Mouse (Mus musculus) MEL (cell line): ENCODE data around the gene Itga10. TPM values are rescaled to one million over a fixed set of nuclear protein-coding genes. Genes with fewer than 3 reads are reported as not detected.
"Not testable (repeated sequence)": the region's sequence is repeated elsewhere in the genome, so short reads cannot be mapped to it uniquely, and the experiment has no call there.

Experiments
- DNase-seq: peaks from one replicate; pipeline ENCODE4 v3.0.0; 2011; ENCODE audit warnings: low read depth, low spot score
- H3K27ac ChIP-seq: 2 replicates; pipeline ENCODE4 v1.5.1; 2012; ENCODE audit warnings: low read depth, mild to moderate bottlenecking, control low read depth, low read length, moderate library complexity; ENCODE audit not compliant: control insufficient read depth
- H3K27me3 ChIP-seq, 2 experiments: fragments of 150-350 bp in 1 of 2; sonication (generic) in 1 of 2; 2 replicates each; pipeline ENCODE4 v1.6.1; 2012; ENCODE audit warnings: low read length in 2 of 2, mild to moderate bottlenecking in 2 of 2, improper control_type of control experiment in 1 of 2, moderate library complexity in 1 of 2; ENCODE audit not compliant: insufficient read depth in 2 of 2, control insufficient read depth in 1 of 2
- H3K36me3 ChIP-seq, 2 experiments: 2 replicates each; pipeline ENCODE4 v1.6.1; 2012 to 2014; ENCODE audit warnings: low read length in 2 of 2, improper control_type of control experiment in 1 of 2, inconsistent platforms in 1 of 2, mild to moderate bottlenecking in 1 of 2; ENCODE audit not compliant: insufficient read depth in 2 of 2, control insufficient read depth in 1 of 2
- H3K4me1 ChIP-seq, 2 experiments: fragments of 150-350 bp in 1 of 2; sonication (generic) in 1 of 2; 2 replicates each; pipeline ENCODE4 v1.6.1; 2012; ENCODE audit warnings: low read length in 2 of 2, improper control_type of control experiment in 1 of 2, mild to moderate bottlenecking in 1 of 2; ENCODE audit not compliant: insufficient read depth in 2 of 2, control insufficient read depth in 1 of 2
- H3K4me3 ChIP-seq, 2 experiments: fragments of 150-350 bp in 1 of 2; sonication (generic) in 1 of 2; 2 replicates each; pipeline ENCODE4 v1.5.1; 2012; ENCODE audit warnings: low read depth in 2 of 2, low read length in 2 of 2, mild to moderate bottlenecking in 2 of 2, moderate library complexity in 2 of 2, control low read depth in 1 of 2, improper control_type of control experiment in 1 of 2; ENCODE audit not compliant: control insufficient read depth in 1 of 2, insufficient read depth in 1 of 2
- H3K79me2 ChIP-seq: 2 replicates; pipeline ENCODE4 v1.6.1; 2012; ENCODE audit warnings: mild to moderate bottlenecking, low read length, moderate library complexity; ENCODE audit not compliant: control insufficient read depth, poor library complexity, insufficient read depth
- H3K9ac ChIP-seq: 2 replicates; pipeline ENCODE4 v1.6.1; 2012; ENCODE audit warnings: low read depth, mild to moderate bottlenecking, control low read depth, low read length, moderate library complexity; ENCODE audit not compliant: control insufficient read depth, poor library complexity, severe bottlenecking
- H3K9me3 ChIP-seq: fragments of 150-350 bp; sonication (generic); replicated peaks from 2 replicates; pipeline ENCODE4 v1.6.1; 2012; ENCODE audit warnings: mild to moderate bottlenecking, low read length, improper control_type of control experiment, moderate library complexity; ENCODE audit not compliant: insufficient read depth
- CHD2 ChIP-seq: IDR thresholded peaks from 2 replicates; pipeline ENCODE4 v1.6.1; 2011; ENCODE audit warnings: low read length, improper control_type of control experiment
- CTCF ChIP-seq, 3 experiments: IDR thresholded peaks in 2 of 3; conservative IDR thresholded peaks in 1 of 3; 2 replicates each; pipeline ENCODE4 v1.5.1; 2011 to 2012; ENCODE audit warnings: low read length in 3 of 3, low read depth in 2 of 3, mild to moderate bottlenecking in 2 of 3, improper control_type of control experiment in 1 of 3, inconsistent platforms in 1 of 3, mixed read lengths in 1 of 3, moderate library complexity in 1 of 3; ENCODE audit not compliant: control insufficient read depth in 1 of 3, insufficient read depth in 1 of 3, poor library complexity in 1 of 3, severe bottlenecking in 1 of 3
- E2F4 ChIP-seq: IDR thresholded peaks from 2 replicates; pipeline ENCODE4 v1.6.1; 2011; ENCODE audit warnings: low read depth, low read length, improper control_type of control experiment, borderline replicate concordance
- EP300 ChIP-seq, 2 experiments: IDR thresholded peaks; 2 replicates each; pipeline ENCODE4 v1.6.1; 2011; ENCODE audit warnings: improper control_type of control experiment in 2 of 2, low read length in 2 of 2, low read depth in 1 of 2, mild to moderate bottlenecking in 1 of 2
- GATA1 ChIP-seq: IDR thresholded peaks from 2 replicates; pipeline ENCODE4 v1.6.1; 2011; ENCODE audit warnings: low read depth, low read length, improper control_type of control experiment
- MAFK ChIP-seq: IDR thresholded peaks from 2 replicates; pipeline ENCODE4 v1.6.1; 2011; ENCODE audit warnings: low read depth, mild to moderate bottlenecking, low read length, improper control_type of control experiment, borderline replicate concordance
- MAZ ChIP-seq: IDR thresholded peaks from 2 replicates; pipeline ENCODE4 v1.6.1; 2012; ENCODE audit warnings: low read depth, mild to moderate bottlenecking, inconsistent platforms, low read length, improper control_type of control experiment
- MYB ChIP-seq: IDR thresholded peaks from 2 replicates; pipeline ENCODE4 v1.6.1; 2011; ENCODE audit warnings: mild to moderate bottlenecking, low read depth, low read length, improper control_type of control experiment
- POLR2AphosphoS2 ChIP-seq: IDR thresholded peaks from 2 replicates; pipeline ENCODE4 v1.6.1; 2011; ENCODE audit warnings: low read length, improper control_type of control experiment
- RAD21 ChIP-seq: IDR thresholded peaks from 2 replicates; pipeline ENCODE4 v1.6.1; 2011; ENCODE audit warnings: mild to moderate bottlenecking, low read depth, low read length, improper control_type of control experiment
- RCOR1 ChIP-seq: IDR thresholded peaks from 2 replicates; pipeline ENCODE4 v1.6.1; 2012; ENCODE audit warnings: low read depth, mild to moderate bottlenecking, inconsistent platforms, low read length, improper control_type of control experiment
- SIN3A ChIP-seq: IDR thresholded peaks from 2 replicates; pipeline ENCODE4 v1.6.1; 2012; ENCODE audit warnings: low read length, improper control_type of control experiment, inconsistent platforms
- SMC3 ChIP-seq: IDR thresholded peaks from 2 replicates; pipeline ENCODE4 v1.6.1; 2011; ENCODE audit warnings: low read depth, low read length, improper control_type of control experiment
- TBP ChIP-seq: IDR thresholded peaks from 2 replicates; pipeline ENCODE4 v1.8.0; 2011; ENCODE audit warnings: low read depth, low read length, improper control_type of control experiment
- USF1 ChIP-seq: IDR thresholded peaks from 2 replicates; pipeline ENCODE4 v1.6.1; 2014; ENCODE audit warnings: low read depth, mild to moderate bottlenecking, inconsistent platforms, low read length, improper control_type of control experiment, moderate library complexity
- ZC3H11A ChIP-seq: IDR thresholded peaks from 2 replicates; pipeline ENCODE4 v1.6.1; 2012; ENCODE audit warnings: low read depth, mild to moderate bottlenecking, inconsistent platforms, low read length, improper control_type of control experiment
- ZKSCAN1 ChIP-seq: IDR thresholded peaks from 2 replicates; pipeline ENCODE4 v1.6.1; 2012; ENCODE audit warnings: low read depth, mild to moderate bottlenecking, inconsistent platforms, low read length, improper control_type of control experiment, moderate library complexity
- ZNF384 ChIP-seq: IDR thresholded peaks from 2 replicates; pipeline ENCODE4 v1.6.1; 2012; ENCODE audit warnings: low read depth, mild to moderate bottlenecking, inconsistent platforms, low read length, improper control_type of control experiment
- polyA plus RNA-seq, 2 experiments: library from polyadenylated mRNA; stranded (reverse) in 1 of 2; unstranded in 1 of 2; fragments of >175 nt in 1 of 2; fragments of >200 nt in 1 of 2; gene quantifications; 2 replicates each; pipeline versions ENCODE4 v1.2.1 to v1.2.4; 2012; ENCODE audit warnings: low replicate concordance in 2 of 2, low read depth in 1 of 2; ENCODE audit not compliant: insufficient read length in 2 of 2, insufficient read depth in 1 of 2, missing spikeins in 1 of 2
- total RNA-seq: library from RNA; depleted of rRNA; stranded (reverse); fragments of 300-350 nt; gene quantifications from 2 replicates; pipeline ENCODE4 v1.2.3, GENCODE M21; 2012

Gene Itga10
- total and polyA plus RNA-seq, 3 experiments, result 1.0 to 2.9 TPM; not detected in 1

DNA sequence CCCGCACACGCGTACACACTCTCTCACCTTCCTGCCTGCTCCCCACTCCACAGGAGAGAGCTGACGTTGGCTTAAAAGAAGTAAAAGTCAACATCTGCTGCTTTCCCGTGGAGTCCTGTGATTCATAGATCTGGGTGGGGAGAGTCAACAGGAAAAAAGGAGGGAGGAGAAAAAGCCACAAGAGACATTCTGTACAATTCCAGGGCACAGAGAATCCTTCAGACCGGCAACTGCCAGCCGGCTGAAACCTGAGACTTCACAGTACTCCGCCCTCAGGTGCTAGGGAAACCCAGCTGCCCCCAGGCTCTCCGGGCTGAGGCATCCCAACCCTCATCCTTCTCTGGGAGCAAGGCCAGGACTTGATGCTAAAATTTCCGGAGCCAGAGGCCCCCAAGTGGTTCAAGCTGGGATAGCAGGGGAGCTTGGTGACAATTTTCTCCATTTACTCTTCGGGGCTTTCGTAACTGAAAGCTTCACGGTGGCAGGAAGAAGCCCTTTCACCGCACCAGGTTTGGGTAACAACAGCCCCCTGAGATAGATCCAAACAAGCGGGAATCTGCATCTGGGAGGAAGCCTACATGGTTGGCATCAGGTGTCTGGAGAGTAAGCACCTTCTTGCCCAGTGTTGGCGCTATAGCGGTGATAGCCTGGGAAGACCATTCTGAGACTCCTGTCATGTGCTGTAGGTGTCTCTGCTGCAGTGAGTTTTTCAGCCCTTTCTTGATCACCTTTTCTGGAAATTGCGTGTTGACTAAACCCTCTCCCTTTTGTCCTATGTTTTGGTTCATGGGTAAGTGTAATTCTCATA, 18.3 kb downstream of the Itga10 start (continued):
- peak; percentile 76 for TF ChIP-seq RAD21
- TF ChIP-seq MAZ, result no peak
- TF ChIP-seq RCOR1, result no peak
- 0 out of 2 replicates have a peak, but pooled peaks have one; percentile 10 for TF ChIP-seq USF1
- no peak for TF ChIP-seq ZKSCAN1
- no peak for TF ChIP-seq CHD2
- TF ChIP-seq MYB, result no peak

- H3K36me3 ChIP-seq, result peaks cover 0 to 10% of the 10 kb centered on the region in 2 experiments; a peak in 2 of 4 replicates
- peaks cover 2 to 14% of the 10 kb centered on the region in 2 experiments for H3K4me1 ChIP-seq
- peak; percentile 46 for DNase-seq
These were observed 20.5 kb downstream of the Itga10 start for GRCm38 (mm10) chr3:96665732-96666363.

GRCm38 (mm10) chr3:96666916-96667315, 21.5 kb downstream of the Itga10 start:
- no peak overlapping the region for H3K9ac ChIP-seq
- DNase-seq, result no peak
- TF ChIP-seq POLR2AphosphoS2, result no peak
- H3K36me3 ChIP-seq, result peaks cover 0 to 12% of the 10 kb centered on the region in 2 experiments; a peak in 2 of 4 replicates
- H3K27ac ChIP-seq, result no peak overlapping the region
- no peaks in the 10 kb centered on the region; the same call in 1 of the 2 replicates for H3K79me2 ChIP-seq
- no peak overlapping the region for H3K4me3 ChIP-seq
- H3K4me1 ChIP-seq, result peaks cover 3 to 12% of the 10 kb centered on the region in 2 experiments
- no peaks in the 10 kb centered on the region for H3K9me3 ChIP-seq
- H3K27me3 ChIP-seq, result no peaks in the 10 kb centered on the region

More at GRCm38 (mm10) chr3:96665732-96666363, 20.5 kb downstream of the Itga10 start:
- H3K27me3 ChIP-seq, H3K9ac ChIP-seq, H3K79me2 ChIP-seq, H3K4me3 ChIP-seq, H3K27ac ChIP-seq, H3K9me3 ChIP-seq: not testable (repeated sequence)
- TF ChIP-seq TBP (peak; percentile 93), ZNF384 (0 out of 2 replicates have a peak, but pooled peaks have one; percentile 54), GATA1 (peak; percentile 58)

GRCm38 (mm10) chr3:96667316-96667715, 21.9 kb downstream of the Itga10 start:
- peaks cover 3 to 12% of the 10 kb centered on the region in 2 experiments for H3K4me1 ChIP-seq
- no peaks in the 10 kb centered on the region; the same call in 1 of the 2 replicates for H3K79me2 ChIP-seq
- H3K9me3 ChIP-seq, result no peaks in the 10 kb centered on the region
- H3K4me3 ChIP-seq, result no peak overlapping the region
- H3K36me3 ChIP-seq, result peaks cover 0 to 12% of the 10 kb centered on the region in 2 experiments; a peak in 2 of 4 replicates
- H3K27ac ChIP-seq, result no peak overlapping the region
- TF ChIP-seq E2F4, result no peak
- TF ChIP-seq ZC3H11A, result peak; percentile 88
- TF ChIP-seq CTCF (IDR thresholded peaks at IDR 0.05 in 2 of 3, conservative IDR thresholded peaks at IDR 0.05 in 1 of 3; ENCODE audit: control insufficient read depth in 1 of 3, insufficient read depth in 1 of 3, low read depth in 2 of 3, low read length in 3 of 3, poor library complexity in 1 of 3, severe bottlenecking in 1 of 3), result peak; percentile 78 to 83 (median 79)
- TF ChIP-seq RAD21, result peak; percentile 78
- no peak for TF ChIP-seq MAFK
- TF ChIP-seq SMC3, result peak; percentile 80
- TF ChIP-seq EP300 (IDR thresholded peaks at IDR 0.05; ENCODE audit: low read depth in 1 of 2, low read length in 2 of 2), result no peak
- peak; percentile 17; the same call in 1 of the 2 replicates for TF ChIP-seq SIN3A
- no peak overlapping the region for H3K9ac ChIP-seq
- peak; percentile 81 for DNase-seq
- no peaks in the 10 kb centered on the region for H3K27me3 ChIP-seq
